Comparison of ENCODE assay signal across 27 mouse cellular contexts in genomic region chr12:10572378-10572650, GRCm38 (mm10).
DNase-seq lines count a peak whose midpoint lies in the region; ATAC-seq and TF ChIP-seq lines count a peak whose summit lies in the region.
"Had no signal": no experiment of that assay in that cellular context is flagged by ENCODE, and none has a peak within 500 bp of the region (broad histone marks: within the 10 kb centered on the region; RNA-seq: fewer than 3 reads in every experiment).

No protein-coding gene starts in this region.

- H3K4me1 ChIP-seq in embryonic facial prominence, embryonic 14.5 days (ENCODE audit: control insufficient read depth, insufficient read depth, low read length), result no peaks in the 10 kb centered on the region; the same call in 1 of the 2 replicates
- H3K4me1 ChIP-seq in limb, embryonic 12.5 days (replicated peaks), result peaks cover 19% of the 10 kb centered on the region
- H3K4me1 ChIP-seq: heart, embryonic 13.5 days; hindbrain, embryonic 12.5 days; midbrain, embryonic 12.5 days; neural tube, embryonic 15.5 days had no signal

- no peak overlapping the region for H3K4me3 ChIP-seq in embryonic facial prominence, embryonic 14.5 days (ENCODE audit: low read depth, low read length)
- no peak overlapping the region for H3K4me3 ChIP-seq in limb, embryonic 12.5 days (replicated peaks)
- H3K4me3 ChIP-seq: heart, adult 2 months; heart, embryonic 13.5 days; hindbrain, embryonic 12.5 days; midbrain, embryonic 12.5 days; neural tube, embryonic 15.5 days had no signal

- H3K9me3 ChIP-seq in embryonic facial prominence, embryonic 14.5 days (ENCODE audit: control insufficient read depth, low read length), result no peaks in the 10 kb centered on the region
- H3K9me3 ChIP-seq in limb, embryonic 12.5 days, result no peaks in the 10 kb centered on the region
- H3K9me3 ChIP-seq: G1E; heart, embryonic 13.5 days; hindbrain, embryonic 12.5 days; midbrain, embryonic 12.5 days; neural tube, embryonic 15.5 days had no signal

- no peaks in the 10 kb centered on the region for H3K27me3 ChIP-seq in embryonic facial prominence, embryonic 14.5 days (replicated peaks; ENCODE audit: control insufficient read depth, insufficient read depth, low read length)
- no peaks in the 10 kb centered on the region for H3K27me3 ChIP-seq in limb, embryonic 12.5 days
- H3K27me3 ChIP-seq: CH12.LX; heart, embryonic 13.5 days; hindbrain, embryonic 12.5 days; midbrain, embryonic 12.5 days; neural tube, embryonic 15.5 days had no signal

- TF ChIP-seq POLR2A in brain, embryonic 14.5 days (IDR thresholded peaks at IDR 0.05; ENCODE audit: borderline replicate concordance, extremely low read depth, insufficient read depth, insufficient read length, poor library complexity, severe bottlenecking), result no peak

- 31% methylated on average over 5 of the region's 5 CpGs for WGBS in embryonic facial prominence, embryonic 14.5 days
- 12% methylated on average over 5 of the region's 5 CpGs for WGBS in limb, embryonic 12.5 days

- H3K4me2 ChIP-seq in embryonic facial prominence, embryonic 14.5 days (ENCODE audit: low read depth, low read length), result peak overlapping the region; percentile 23
- H3K4me2 ChIP-seq in limb, embryonic 12.5 days, result peak overlapping the region; percentile 40
- H3K4me2 ChIP-seq: heart, embryonic 13.5 days; hindbrain, embryonic 12.5 days; midbrain, embryonic 12.5 days; neural tube, embryonic 15.5 days had no signal

- no peak for TF ChIP-seq CTCF in brain, embryonic 14.5 days (IDR thresholded peaks at IDR 0.05; ENCODE audit: borderline replicate concordance, extremely low read depth, insufficient read depth, insufficient read length)

- no peak overlapping the region for H3K9ac ChIP-seq in embryonic facial prominence, embryonic 14.5 days (ENCODE audit: low read depth, low read length)
- H3K9ac ChIP-seq in limb, embryonic 12.5 days (replicated peaks), result no peak overlapping the region
- H3K9ac ChIP-seq: heart, embryonic 13.5 days; hindbrain, embryonic 12.5 days; liver, postnatal 0 days; midbrain, embryonic 12.5 days; neural tube, embryonic 15.5 days had no signal

- ATAC-seq in embryonic facial prominence, embryonic 14.5 days (ENCODE audit: low read depth), result no peak
- no peak for ATAC-seq in limb, embryonic 12.5 days (ENCODE audit: insufficient number of reproducible peaks, insufficient read depth, low FRiP score, low TSS enrichment, low read depth)
- ATAC-seq: inflammation-experienced regulatory T-cells, adult 6 months; liver, postnatal 0 days; lung, postnatal 0 days; Patski had no signal

- no peaks in the 10 kb centered on the region for H3K36me3 ChIP-seq in embryonic facial prominence, embryonic 14.5 days (ENCODE audit: control insufficient read depth, insufficient read depth, low read length)
- no peaks in the 10 kb centered on the region for H3K36me3 ChIP-seq in limb, embryonic 12.5 days
- H3K36me3 ChIP-seq: G1E; heart, embryonic 13.5 days; hindbrain, embryonic 12.5 days; midbrain, embryonic 12.5 days; neural tube, embryonic 15.5 days had no signal

- peak overlapping the region; percentile 76 for H3K27ac ChIP-seq in embryonic facial prominence, embryonic 14.5 days (replicated peaks; ENCODE audit: low read depth, low read length)
- H3K27ac ChIP-seq in limb, embryonic 12.5 days, result peak overlapping the region; percentile 84
- H3K27ac ChIP-seq: heart, adult 2 months; heart, embryonic 13.5 days; hindbrain, embryonic 12.5 days; midbrain, embryonic 12.5 days; neural tube, embryonic 15.5 days had no signal

- DNase-seq in layer of hippocampus, adult 9-10 months (ENCODE audit: low spot score), result peak; percentile 3
- no peak for DNase-seq in layer of hippocampus, adult 11-12 months (ENCODE audit: low spot score)
- DNase-seq in brain, embryonic 14.5 days (ENCODE audit: low read depth), result peak; percentile 8
- no peak for DNase-seq in embryonic facial prominence, embryonic 14.5 days (ENCODE audit: low spot score)
- no peak for DNase-seq in cerebellum, adult 9-11 months
- no peak for DNase-seq in c-Kit-positive CD71-positive TER-119-positive erythroid progenitor cells, embryonic 14.5 days (ENCODE audit: low spot score)
- DNase-seq in lung, postnatal 36 days, result no peak
- DNase-seq: adrenal gland, adult 2 months; B cell, adult 2 months; cerebellum, adult 2 months; cerebellum, postnatal 36 days; gastrocnemius, postnatal 25 days; heart, adult 2 months; heart, postnatal 14 days; kidney, adult 2 months; kidney, postnatal 10 days; liver, postnatal 0 days had no signal

Comparison
In these comparisons a context has a peak if more than half of its experiments do, and no peak if none do; other contexts are left out.
1. DNase-seq: peak in layer of hippocampus, adult 9-10 months (single experiment) and brain, embryonic 14.5 days (single experiment); none in layer of hippocampus, adult 11-12 months (single experiment), embryonic facial prominence, embryonic 14.5 days (single experiment), cerebellum, adult 9-11 months (single experiment), c-Kit-positive CD71-positive TER-119-positive erythroid progenitor cells, embryonic 14.5 days (single experiment) and lung, postnatal 36 days (single experiment).